Mouse (Mus musculus) megakaryocyte, embryonic 14.5 days (primary cell): ENCODE results near the gene H2-K1.

Source experiments
- FLI1 ChIP-seq: IDR thresholded peaks from 2 replicates; pipeline ENCODE4 v1.6.1; 2012; ENCODE audit warnings: low read length, inconsistent platforms, mixed read lengths
- GATA1 ChIP-seq: IDR thresholded peaks from 3 replicates; pipeline ENCODE4 v1.6.1; 2012; ENCODE audit warnings: mixed read lengths, low read length, inconsistent platforms, borderline replicate concordance

- TF ChIP-seq GATA1 (no peak), FLI1 (no peak)
Observed at GRCm38 (mm10) chr17:34029150-34029889, 29.2 kb upstream of the H2-K1 start.
